Mouse (Mus musculus): ENCODE results near the gene Fcgr4. TPM values are rescaled to one million over a fixed set of nuclear protein-coding genes. Genes with fewer than 3 reads are reported as not detected.
"Not testable (repeated sequence)": the region's sequence is repeated elsewhere in the genome, so short reads cannot be mapped to it uniquely, and the experiment has no call there.

Gene Fcgr4
- polyA plus RNA-seq, 1 experiment from 2014 or later = 0.14 TPM

- not testable (repeated sequence) for H3K9me3 ChIP-seq (replicated peaks; ENCODE audit: control insufficient read depth, low read length, poor library complexity, severe bottlenecking); H3K36me3 ChIP-seq (ENCODE audit: control insufficient read depth, insufficient read depth, low read length); H3K9ac ChIP-seq (ENCODE audit: low read depth, low read length); H3K27ac ChIP-seq (ENCODE audit: low read length); ATAC-seq; H3K4me1 ChIP-seq (ENCODE audit: control insufficient read depth, insufficient read depth, low read length); H3K4me2 ChIP-seq (ENCODE audit: low read length); H3K4me3 ChIP-seq (ENCODE audit: low read depth, low read length)
- H3K27me3 ChIP-seq (ENCODE audit: control insufficient read depth, insufficient read depth, low read depth, low read length) = peaks cover 13% of the 10 kb centered on the region
- WGBS = 30% methylated on average over 5 of the region's 5 CpGs
These were observed 58.5 kb downstream of the Fcgr4 start for GRCm38 (mm10) chr1:171077192-171077591.

DNA sequence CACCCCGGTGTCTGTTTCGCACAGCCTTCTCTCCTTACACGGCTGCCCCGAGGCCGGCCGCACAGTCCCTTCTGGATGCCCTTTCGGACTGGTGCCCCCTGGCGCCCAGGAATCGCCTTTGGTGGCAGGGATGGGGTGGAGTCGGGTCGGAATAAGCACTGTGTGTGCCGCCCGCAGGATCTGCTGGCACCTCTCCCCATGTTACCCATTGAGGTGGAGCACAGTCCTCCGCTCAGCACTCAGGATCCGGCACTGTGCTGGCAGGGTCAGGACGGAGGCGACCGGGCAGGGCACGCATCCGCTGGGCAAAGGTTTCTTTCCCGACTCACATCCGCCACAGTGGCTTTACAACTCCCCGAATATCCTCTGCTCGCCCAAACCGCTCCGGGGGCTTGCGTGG is 59.2 kb downstream of the Fcgr4 start:
- H3K4me3 ChIP-seq (ENCODE audit: low read depth, low read length); H3K9me3 ChIP-seq (replicated peaks; ENCODE audit: control insufficient read depth, low read length, poor library complexity, severe bottlenecking); H3K27ac ChIP-seq (ENCODE audit: low read length); H3K4me1 ChIP-seq (ENCODE audit: control insufficient read depth, insufficient read depth, low read length); H3K9ac ChIP-seq (ENCODE audit: low read depth, low read length); H3K36me3 ChIP-seq (ENCODE audit: control insufficient read depth, insufficient read depth, low read length): not testable (repeated sequence)
- WGBS = 5% methylated on average over 15 of the region's 27 CpGs
- peak; percentile 31 for ATAC-seq
- Histone ChIP-seq H3K27me3 (ENCODE audit: control insufficient read depth, insufficient read depth, low read depth, low read length) (peaks cover 13% of the 10 kb centered on the region), H3K4me2 (ENCODE audit: low read length) (peak overlapping the region; percentile 38; the same call in 1 of the 2 replicates)

GRCm38 (mm10) chr1:171078419-171078818 is 59.7 kb downstream of the Fcgr4 start:
- H3K9ac ChIP-seq (ENCODE audit: low read depth, low read length); H3K4me1 ChIP-seq (ENCODE audit: control insufficient read depth, insufficient read depth, low read length); H3K36me3 ChIP-seq (ENCODE audit: control insufficient read depth, insufficient read depth, low read length); H3K9me3 ChIP-seq (replicated peaks; ENCODE audit: control insufficient read depth, low read length, poor library complexity, severe bottlenecking); ATAC-seq; H3K27ac ChIP-seq (ENCODE audit: low read length): not testable (repeated sequence)
- 20% methylated on average over 11 of the region's 12 CpGs for WGBS
- H3K27me3 ChIP-seq (ENCODE audit: control insufficient read depth, insufficient read depth, low read depth, low read length) = peaks cover 13% of the 10 kb centered on the region
- peak overlapping the region; percentile 41 for H3K4me2 ChIP-seq (ENCODE audit: low read length)
- H3K4me3 ChIP-seq (ENCODE audit: low read depth, low read length) = peak overlapping the region; percentile 20

DNA sequence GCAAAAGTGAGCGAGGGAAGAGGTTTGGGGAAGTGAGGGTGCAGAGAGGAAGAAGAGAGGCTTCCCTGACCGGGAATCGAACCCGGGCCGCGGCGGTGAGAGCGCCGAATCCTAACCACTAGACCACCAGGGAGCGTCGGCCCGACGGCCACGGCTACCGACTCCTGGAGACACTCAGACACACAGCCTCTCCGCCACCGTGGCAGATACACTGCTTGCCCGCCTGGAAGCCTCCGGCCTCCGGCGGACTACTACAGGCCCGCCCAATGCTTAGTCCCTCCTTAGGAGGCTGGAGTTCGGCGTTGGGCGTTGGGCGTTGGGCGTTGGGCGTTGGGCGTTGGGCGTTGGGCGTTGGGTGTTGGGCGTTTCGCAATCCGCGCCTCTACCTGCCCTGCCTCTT is 60.6 kb downstream of the Fcgr4 start:
- not testable (repeated sequence) for H3K27ac ChIP-seq (ENCODE audit: low read length); H3K27me3 ChIP-seq (ENCODE audit: control insufficient read depth, insufficient read depth, low read depth, low read length); H3K36me3 ChIP-seq (ENCODE audit: control insufficient read depth, insufficient read depth, low read length); H3K4me3 ChIP-seq (ENCODE audit: low read depth, low read length); H3K9me3 ChIP-seq (replicated peaks; ENCODE audit: control insufficient read depth, low read length, poor library complexity, severe bottlenecking); H3K9ac ChIP-seq (ENCODE audit: low read depth, low read length); H3K4me2 ChIP-seq (ENCODE audit: low read length); H3K4me1 ChIP-seq (ENCODE audit: control insufficient read depth, insufficient read depth, low read length)
- WGBS = 0% methylated on average over 1 of the region's 35 CpGs
- peak; percentile 24 for ATAC-seq

Small RNA genes within 50 kb of the gene (microRNA-seq; reads per million reads assigned to microRNA genes)
- gene Gm27552 (not detected), gene Mir6546 (2.1 reads per million, percentile 6 among the genes with 10 or more reads in this experiment)

Other genes starting within 250 kb of the Fcgr4 start
- 6.9 and 8.1 TPM in 2 replicates for gene Atf6, start 151.1 kb upstream of the Fcgr4 start, polyA plus RNA-seq (2015; fragmentation: Nextera tagmentation; extraction: Ambion mirVana)
- 0.83 and 1.3 TPM in 2 replicates for gene Gm26620, start 133.9 kb upstream of the Fcgr4 start, polyA plus RNA-seq (2015; fragmentation: Nextera tagmentation; extraction: Ambion mirVana)
- 49.9 and 52.3 TPM in 2 replicates for gene Dusp12, start 133.4 kb upstream of the Fcgr4 start, polyA plus RNA-seq (2015; fragmentation: Nextera tagmentation; extraction: Ambion mirVana)
- 0.53 and 1.1 TPM in 2 replicates for gene Fcrlb, start 106.0 kb upstream of the Fcgr4 start, polyA plus RNA-seq (2015; fragmentation: Nextera tagmentation; extraction: Ambion mirVana)
- not detected in 2 replicates for gene Fcrla, start 91.3 kb upstream of the Fcgr4 start, polyA plus RNA-seq (2015; fragmentation: Nextera tagmentation; extraction: Ambion mirVana)
- 1.1 and 1.7 TPM in 2 replicates for gene Fcgr2b, start 42.4 kb upstream of the Fcgr4 start, polyA plus RNA-seq (2015; fragmentation: Nextera tagmentation; extraction: Ambion mirVana)
- gene Fcgr3, start 46.0 kb downstream of the Fcgr4 start, polyA plus RNA-seq (2015; fragmentation: Nextera tagmentation; extraction: Ambion mirVana) = 6.8 and 9.0 TPM in 2 replicates
- gene Cfap126, start 95.0 kb downstream of the Fcgr4 start, polyA plus RNA-seq (2015; fragmentation: Nextera tagmentation; extraction: Ambion mirVana) = 7.8 and 9.2 TPM in 2 replicates
- gene Sdhc, start 131.7 kb downstream of the Fcgr4 start, polyA plus RNA-seq (2015; fragmentation: Nextera tagmentation; extraction: Ambion mirVana) = 284 and 311 TPM in 2 replicates
- 0.20 and 0.63 TPM in 2 replicates for gene Mpz, start 131.8 kb downstream of the Fcgr4 start, polyA plus RNA-seq (2015; fragmentation: Nextera tagmentation; extraction: Ambion mirVana)
- gene Pcp4l1, start 177.3 kb downstream of the Fcgr4 start, polyA plus RNA-seq (2015; fragmentation: Nextera tagmentation; extraction: Ambion mirVana) = 15.1 and 20.7 TPM in 2 replicates
- 0.38 and 0.47 TPM in 2 replicates for gene Nr1i3, start 195.1 kb downstream of the Fcgr4 start, polyA plus RNA-seq (2015; fragmentation: Nextera tagmentation; extraction: Ambion mirVana)
- gene Tomm40l, start 203.6 kb downstream of the Fcgr4 start, polyA plus RNA-seq (2015; fragmentation: Nextera tagmentation; extraction: Ambion mirVana) = 46.8 and 58.3 TPM in 2 replicates
- gene Apoa2, start 206.1 kb downstream of the Fcgr4 start, polyA plus RNA-seq (2015; fragmentation: Nextera tagmentation; extraction: Ambion mirVana) = 2.1 and 3.1 TPM in 2 replicates
- gene Fcer1g, start 215.4 kb downstream of the Fcgr4 start, polyA plus RNA-seq (2015; fragmentation: Nextera tagmentation; extraction: Ambion mirVana) = 15.9 and 19.3 TPM in 2 replicates
- 8.7 and 9.1 TPM in 2 replicates for gene Adamts4, start 231.5 kb downstream of the Fcgr4 start, polyA plus RNA-seq (2015; fragmentation: Nextera tagmentation; extraction: Ambion mirVana)
- 218 and 225 TPM in 2 replicates for gene Ndufs2, start 232.5 kb downstream of the Fcgr4 start, polyA plus RNA-seq (2015; fragmentation: Nextera tagmentation; extraction: Ambion mirVana)

Data from midbrain, embryonic 16.5 days (tissue).